Mouse (Mus musculus): ENCODE results near the gene Fbxw9.

Fbxw9 gene

GRCm38 (mm10) chr8:85059879-85060616 lies at the start of gene Fbxw9:
Gene Fbxw9, plus strand, starts transcription at chr8:85060055.
- DNase-seq (ENCODE audit: low spot score in 2 of 2): peak; percentile 92 to 93

- no peak for DNase-seq (ENCODE audit: low spot score in 2 of 2)
These were observed 48.6 kb upstream of the Fbxw9 start for GRCm38 (mm10) chr8:85011242-85011641.

- DNase-seq (ENCODE audit: low spot score in 2 of 2): peak; percentile 66 to 67
These were observed 46.5 kb upstream of the Fbxw9 start for GRCm38 (mm10) chr8:85013230-85013840.

- no peak for DNase-seq (ENCODE audit: low spot score in 2 of 2)
These were observed 45.4 kb upstream of the Fbxw9 start, which contains the start of gene Best2 for GRCm38 (mm10) chr8:85014431-85014830. Gene Best2, minus strand, starts transcription at chr8:85014531.

- no peak for DNase-seq (ENCODE audit: low spot score in 2 of 2)
These were observed 43.1 kb upstream of the Fbxw9 start for GRCm38 (mm10) chr8:85016724-85017123.

GRCm38 (mm10) chr8:85017209-85017608 lies 42.6 kb upstream of the Fbxw9 start:
- no peak for DNase-seq (ENCODE audit: low spot score in 2 of 2)

- DNase-seq (ENCODE audit: low spot score in 2 of 2): no peak
These were observed 38.3 kb upstream of the Fbxw9 start for GRCm38 (mm10) chr8:85021514-85022055.

- no peak for DNase-seq (ENCODE audit: low spot score in 2 of 2)
These were observed 36.0 kb upstream of the Fbxw9 start for GRCm38 (mm10) chr8:85023846-85024245.

GRCm38 (mm10) chr8:85025098-85025932 lies 34.5 kb upstream of the Fbxw9 start, which contains the start of gene Asna1:
Gene Asna1, minus strand, starts transcription at chr8:85025281.
- peak; percentile 78 to 89 for DNase-seq (ENCODE audit: low spot score in 2 of 2)

- DNase-seq (ENCODE audit: low spot score in 2 of 2): peak; percentile 91 to 92
These were observed 33.0 kb upstream of the Fbxw9 start, which contains the start of gene Trir for GRCm38 (mm10) chr8:85026670-85027515. Gene Trir, plus strand, starts transcription at chr8:85026823.

GRCm38 (mm10) chr8:85027516-85027855 lies 32.4 kb upstream of the Fbxw9 start:
- no peak for DNase-seq (ENCODE audit: low spot score in 2 of 2)

- DNase-seq (ENCODE audit: low spot score in 2 of 2): no peak
These were observed 31.9 kb upstream of the Fbxw9 start for GRCm38 (mm10) chr8:85027922-85028321.

- DNase-seq (ENCODE audit: low spot score in 2 of 2): no peak
These were observed 30.6 kb upstream of the Fbxw9 start for GRCm38 (mm10) chr8:85029271-85029670.

GRCm38 (mm10) chr8:85032622-85033311 lies 27.1 kb upstream of the Fbxw9 start:
- DNase-seq (ENCODE audit: low spot score in 2 of 2): no peak

- DNase-seq (ENCODE audit: low spot score in 2 of 2): no peak
These were observed 26.0 kb upstream of the Fbxw9 start for GRCm38 (mm10) chr8:85033867-85034266.

GRCm38 (mm10) chr8:85034764-85035163 lies 25.1 kb upstream of the Fbxw9 start:
- DNase-seq (ENCODE audit: low spot score in 2 of 2): peak in 1 of 2 experiments; percentile 37

GRCm38 (mm10) chr8:85035165-85035727 lies 24.6 kb upstream of the Fbxw9 start:
- DNase-seq (ENCODE audit: low spot score in 2 of 2): no peak

GRCm38 (mm10) chr8:85035728-85036310 lies 24.0 kb upstream of the Fbxw9 start:
- no peak for DNase-seq (ENCODE audit: low spot score in 2 of 2)

GRCm38 (mm10) chr8:85036381-85036717 lies 23.5 kb upstream of the Fbxw9 start:
- no peak for DNase-seq (ENCODE audit: low spot score in 2 of 2)
